Mouse (Mus musculus) splenic B cell, adult 2 months (primary cell): Measurements from ENCODE around the gene Mmrn1.
A peak's percentile ranks its signal among the peaks of the same experiment; 100 is the strongest.

Experiments
- DNase-seq: peaks from one replicate; pipeline ENCODE4 v3.0.0-alpha.2; 2011; ENCODE audit warnings: low read depth, low spot score
- H3K27me3 ChIP-seq: 2 replicates; pipeline ENCODE4 v1.6.1; 2012; ENCODE audit warnings: mild to moderate bottlenecking, low read length, moderate library complexity, mixed read lengths; ENCODE audit not compliant: control insufficient read depth, poor library complexity, insufficient read depth, severe bottlenecking
- H3K36me3 ChIP-seq: 2 replicates; pipeline ENCODE4 v1.6.1; 2012; ENCODE audit warnings: mild to moderate bottlenecking, low read length, moderate library complexity, mixed read lengths; ENCODE audit not compliant: control insufficient read depth, poor library complexity, insufficient read depth, severe bottlenecking

The Mmrn1 gene

DNA sequence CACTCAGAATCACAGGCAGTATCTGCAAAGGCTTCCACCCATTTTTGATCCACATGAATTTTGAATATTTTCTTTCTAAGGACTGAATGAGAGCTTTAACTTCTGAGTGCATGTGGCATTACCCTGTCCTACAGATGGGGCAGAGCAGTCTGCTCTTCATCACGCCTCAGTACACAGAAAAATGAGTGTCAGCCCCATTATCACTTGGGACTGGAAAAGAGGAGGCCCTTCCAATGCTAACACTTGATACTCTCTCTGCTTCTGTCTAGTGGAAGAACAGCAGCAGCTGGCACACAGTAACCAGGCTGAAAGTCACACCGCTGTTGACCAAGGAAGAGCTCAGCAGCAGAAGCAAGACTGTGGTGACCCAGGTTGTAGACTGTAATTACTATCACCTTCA, 46.0 kb downstream of the Mmrn1 start:
- no peaks in the 10 kb centered on the region for H3K27me3 ChIP-seq
- DNase-seq, result no peak
- H3K36me3 ChIP-seq, result no peaks in the 10 kb centered on the region

DNA sequence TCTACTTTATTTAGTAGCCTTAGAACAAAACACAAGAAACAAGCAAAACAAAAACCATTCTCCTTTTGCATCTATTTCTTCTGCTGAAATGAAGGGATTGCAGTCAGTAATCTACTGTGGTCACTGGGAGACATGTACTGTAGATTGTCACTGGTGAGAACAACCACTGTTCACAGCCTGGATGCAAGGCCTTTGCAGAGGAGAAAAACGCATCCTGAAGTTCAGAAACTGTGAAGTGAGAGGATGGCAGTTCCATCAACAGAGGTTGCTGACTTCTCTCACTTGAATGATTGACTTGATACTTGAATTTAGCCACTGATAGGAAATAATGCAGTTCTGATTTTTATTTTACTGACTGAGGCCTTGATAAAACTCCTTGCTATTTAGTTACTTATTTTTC, 53.8 kb downstream of the Mmrn1 start:
- DNase-seq, result no peak
- H3K36me3 ChIP-seq, result no peaks in the 10 kb centered on the region
- no peaks in the 10 kb centered on the region for H3K27me3 ChIP-seq

DNA sequence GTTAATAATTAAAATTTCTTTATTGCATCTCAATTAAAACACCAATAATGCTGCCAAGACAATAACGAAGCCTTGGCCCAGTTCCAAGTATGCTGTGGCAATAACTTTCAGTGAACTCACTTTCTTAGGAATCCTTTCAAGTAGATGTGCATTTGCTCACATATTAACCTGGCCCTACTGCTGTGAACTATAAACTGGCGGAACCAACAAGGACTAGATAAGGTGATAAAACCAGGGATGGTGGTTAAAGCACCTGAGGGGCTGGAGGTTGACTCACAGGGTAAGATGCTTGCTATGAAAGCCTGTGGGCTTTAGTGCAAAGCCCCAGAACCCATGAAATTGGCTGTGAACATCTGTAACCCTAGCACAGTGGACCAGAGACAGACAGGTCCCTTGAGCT, 54.3 kb downstream of the Mmrn1 start:
- Histone ChIP-seq H3K27me3 (no peaks in the 10 kb centered on the region), H3K36me3 (no peaks in the 10 kb centered on the region)
- no peak for DNase-seq

DNA sequence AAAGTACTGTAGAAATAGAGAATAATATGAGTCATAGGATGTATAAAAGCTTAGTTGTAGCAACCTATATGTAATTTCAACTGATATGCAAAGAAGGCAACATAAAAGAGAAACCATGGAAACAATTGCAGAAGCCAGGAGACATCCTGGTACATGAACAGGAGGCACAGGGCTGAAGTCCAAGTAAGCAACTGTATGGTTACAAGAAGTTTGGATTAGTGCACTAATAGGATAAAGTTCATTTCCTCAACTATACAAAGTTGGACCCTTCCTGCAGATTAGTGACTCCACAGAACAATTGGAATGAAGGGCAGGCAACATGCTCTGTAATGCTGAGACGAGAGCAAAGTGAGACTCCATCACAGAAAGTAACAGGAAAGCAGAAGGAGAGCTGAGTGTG, 59.6 kb downstream of the Mmrn1 start:
- Histone ChIP-seq H3K36me3 (no peaks in the 10 kb centered on the region), H3K27me3 (no peaks in the 10 kb centered on the region)
- DNase-seq, result no peak

DNA sequence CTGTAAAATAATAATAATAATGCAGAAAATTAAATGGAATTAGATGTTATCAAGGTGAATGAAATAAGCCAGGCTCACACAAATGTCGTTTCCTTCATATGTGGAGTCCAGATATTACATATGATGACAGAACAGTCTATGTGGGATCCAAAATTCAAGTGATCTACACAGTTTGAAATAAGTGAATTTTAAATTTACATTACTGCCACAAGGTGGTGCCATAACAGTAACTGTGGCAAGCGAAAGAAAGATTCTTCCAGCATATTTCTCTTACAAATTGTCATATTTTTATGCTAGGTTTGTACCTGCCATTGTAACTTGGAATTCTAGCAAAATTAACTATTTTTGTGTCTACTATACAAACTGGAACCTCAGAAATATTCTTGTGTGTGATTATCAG, 61.1 kb downstream of the Mmrn1 start:
- H3K27me3 ChIP-seq, result no peaks in the 10 kb centered on the region
- H3K36me3 ChIP-seq, result no peaks in the 10 kb centered on the region
- DNase-seq, result peak; percentile 45

DNA sequence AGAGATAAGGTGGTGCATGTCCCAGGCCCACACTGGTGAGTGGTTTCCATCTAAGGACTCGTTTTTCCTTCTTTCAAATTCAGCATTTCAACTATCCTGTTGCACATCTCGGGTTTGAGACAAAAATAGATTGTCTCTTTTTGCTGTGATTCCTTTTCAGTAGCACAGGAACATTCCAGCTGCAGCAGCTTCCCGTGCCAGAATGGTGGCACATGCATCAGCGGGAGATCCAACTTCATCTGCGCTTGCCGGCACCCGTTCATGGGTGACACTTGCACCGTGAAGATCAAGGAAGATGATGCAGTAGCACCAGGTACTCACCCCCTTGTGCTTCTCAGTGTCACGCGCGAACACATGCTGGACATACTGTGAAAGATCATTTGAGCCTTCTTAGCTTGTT, 62.1 kb downstream of the Mmrn1 start:
- Histone ChIP-seq H3K36me3 (no peaks in the 10 kb centered on the region), H3K27me3 (no peaks in the 10 kb centered on the region)
- DNase-seq, result no peak

DNA sequence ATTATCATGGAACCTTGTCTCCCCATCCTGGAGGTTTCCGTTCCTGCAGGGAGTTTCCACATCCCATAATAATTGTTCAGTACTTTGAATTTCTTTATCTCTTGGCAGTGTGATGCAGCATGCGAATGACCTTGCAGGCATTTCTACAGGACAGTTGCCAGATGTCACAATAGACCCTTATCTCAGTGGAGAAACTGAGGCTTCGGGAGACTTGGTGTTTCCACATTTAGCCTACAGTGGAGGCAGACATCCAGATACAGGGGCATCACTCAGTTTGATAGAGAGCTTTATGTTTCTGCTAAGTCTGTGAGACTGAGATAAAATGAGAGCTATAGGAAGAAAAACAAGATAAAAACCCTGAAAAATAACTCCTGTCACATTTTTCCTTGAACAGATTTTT, 63.0 kb downstream of the Mmrn1 start:
- Histone ChIP-seq H3K27me3 (no peaks in the 10 kb centered on the region), H3K36me3 (no peaks in the 10 kb centered on the region)
- no peak for DNase-seq

DNA sequence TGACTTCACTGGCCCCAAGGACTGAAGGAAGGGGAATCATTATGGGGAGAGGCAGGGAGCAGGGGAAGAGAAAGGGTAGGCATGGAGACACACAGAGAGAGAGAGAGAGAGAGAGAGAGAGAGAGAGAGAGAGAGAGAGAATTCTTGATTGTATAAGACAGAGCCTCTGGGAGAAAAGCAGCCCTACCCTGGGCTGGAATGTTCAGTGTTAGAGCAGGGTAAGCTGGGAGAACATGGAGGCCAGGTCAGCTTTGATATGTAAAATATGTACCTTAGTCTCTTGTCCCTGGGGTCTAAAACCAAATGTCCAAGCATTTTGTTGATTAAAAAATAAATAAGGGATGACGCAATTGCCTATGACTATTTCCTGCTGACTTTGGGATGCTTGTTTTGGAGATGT, 67.6 kb downstream of the Mmrn1 start:
- DNase-seq, result no peak
- Histone ChIP-seq H3K27me3 (no peaks in the 10 kb centered on the region), H3K36me3 (no peaks in the 10 kb centered on the region)

DNA sequence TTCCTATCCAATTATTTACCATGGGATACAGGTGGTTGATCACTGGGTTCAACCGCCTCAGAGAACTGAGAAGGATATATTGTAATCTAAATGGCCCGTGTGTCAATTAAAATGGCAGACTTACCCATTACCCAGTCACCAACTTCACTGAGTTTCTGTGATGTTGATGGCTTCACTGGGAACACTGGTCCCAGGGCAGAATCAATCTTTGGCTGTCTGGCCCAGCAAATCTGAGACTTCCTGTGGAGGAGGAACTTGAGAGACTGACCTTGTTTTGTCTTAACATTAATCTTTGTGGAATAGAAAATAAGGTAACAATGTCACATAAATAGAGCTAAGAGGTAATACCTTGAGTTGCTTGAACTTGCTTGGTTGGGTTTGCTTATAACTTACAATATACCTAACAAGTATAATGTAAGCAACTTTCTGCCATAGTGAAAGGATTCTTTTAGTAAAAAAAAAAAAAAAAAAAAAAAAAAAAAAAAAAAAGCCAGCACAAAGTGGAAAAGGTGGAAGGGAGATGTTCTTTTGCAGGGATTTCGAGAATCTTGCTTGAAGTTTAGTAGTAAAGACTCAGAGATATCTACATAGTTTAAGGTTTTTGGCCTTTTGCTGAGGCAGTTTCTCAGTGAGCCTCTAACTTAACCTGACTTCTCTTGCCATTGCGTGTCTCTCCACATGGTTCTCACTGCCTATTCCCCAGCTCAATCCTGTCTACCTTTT, 68.8 kb downstream of the Mmrn1 start:
- no peak for DNase-seq
- Histone ChIP-seq H3K27me3 (no peaks in the 10 kb centered on the region), H3K36me3 (no peaks in the 10 kb centered on the region)

DNA sequence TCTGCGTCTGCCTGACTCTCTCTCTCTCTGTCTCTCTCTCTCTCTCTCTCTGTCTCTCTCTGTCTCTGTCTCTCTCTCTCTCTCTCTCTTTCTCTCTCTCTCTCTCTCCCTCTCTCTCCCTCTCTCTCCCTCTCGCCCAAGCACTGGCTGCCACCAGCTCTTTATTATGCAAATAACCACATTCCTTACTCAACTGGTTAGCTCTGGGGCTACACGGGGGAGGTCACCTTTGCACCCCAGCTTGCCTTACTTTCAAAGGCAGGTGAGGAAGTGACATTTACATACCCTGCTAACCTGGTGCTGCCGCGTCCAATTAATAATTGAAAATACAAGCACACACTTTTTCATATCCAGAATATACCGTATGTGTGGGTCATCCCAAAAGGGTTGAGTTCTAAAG, 69.3 kb downstream of the Mmrn1 start:
- no peak for DNase-seq
- no peaks in the 10 kb centered on the region for H3K36me3 ChIP-seq
- H3K27me3 ChIP-seq, result no peaks in the 10 kb centered on the region

DNA sequence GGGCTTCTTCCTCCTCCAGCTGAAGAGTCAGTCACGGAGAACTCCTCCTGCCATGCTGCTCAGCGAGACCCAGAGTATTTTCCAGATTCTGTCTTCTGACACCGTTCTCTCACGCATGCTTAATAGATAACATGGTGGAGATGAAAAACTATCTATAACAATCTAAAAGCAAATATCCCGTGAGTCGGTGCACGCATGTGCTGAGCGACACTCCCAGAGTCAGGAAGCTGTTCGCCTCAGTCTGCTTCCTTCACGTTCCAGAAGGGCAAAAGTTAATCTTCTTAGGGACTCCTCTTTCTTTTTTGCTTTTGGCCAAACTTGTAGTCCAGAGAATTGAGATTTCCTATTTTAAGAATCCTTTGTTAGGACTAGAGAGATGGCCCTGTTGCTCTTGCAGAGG, 69.7 kb downstream of the Mmrn1 start:
- no peak for DNase-seq
- no peaks in the 10 kb centered on the region for H3K36me3 ChIP-seq
- no peaks in the 10 kb centered on the region for H3K27me3 ChIP-seq

DNA sequence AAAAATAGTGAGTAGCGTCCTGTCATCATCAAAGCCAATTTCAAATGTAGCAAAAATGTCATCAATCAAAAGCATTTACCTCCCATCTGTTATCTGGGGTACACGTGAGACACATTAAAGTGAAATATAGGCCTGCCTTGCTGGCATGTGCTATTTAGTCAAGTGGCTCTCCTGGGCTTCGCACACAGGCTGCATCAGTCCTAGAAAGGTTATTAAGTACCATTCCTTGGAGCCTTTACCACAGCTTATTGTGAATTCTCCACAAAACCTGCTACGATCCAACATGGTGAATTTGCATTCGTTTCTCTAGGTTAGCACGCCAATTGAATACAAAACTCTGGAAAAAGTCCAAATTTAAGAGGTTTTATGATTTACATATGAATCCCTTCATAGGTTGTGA, 70.8 kb downstream of the Mmrn1 start:
- H3K27me3 ChIP-seq, result no peaks in the 10 kb centered on the region
- no peaks in the 10 kb centered on the region for H3K36me3 ChIP-seq
- no peak for DNase-seq

DNA sequence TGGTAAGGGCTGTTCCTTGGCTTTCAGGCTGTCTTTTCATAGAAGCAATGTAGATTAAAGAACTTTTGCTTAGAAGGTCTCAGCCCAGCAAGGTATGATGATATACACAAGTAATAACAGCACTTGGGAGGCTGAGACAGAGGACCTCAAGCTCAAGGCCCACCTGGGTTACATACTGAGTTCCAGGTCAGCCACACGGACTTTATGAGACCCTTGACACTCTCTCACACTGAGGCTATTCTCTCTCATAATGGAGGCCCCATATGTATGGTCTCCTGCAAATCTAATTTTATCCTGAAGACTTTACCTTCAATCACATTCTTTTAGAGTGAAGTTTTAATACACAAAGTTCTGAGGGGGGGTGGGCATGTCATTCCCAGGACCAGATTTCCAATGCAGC, 71.6 kb downstream of the Mmrn1 start:
- no peaks in the 10 kb centered on the region for H3K36me3 ChIP-seq
- DNase-seq, result no peak
- H3K27me3 ChIP-seq, result no peaks in the 10 kb centered on the region

DNA sequence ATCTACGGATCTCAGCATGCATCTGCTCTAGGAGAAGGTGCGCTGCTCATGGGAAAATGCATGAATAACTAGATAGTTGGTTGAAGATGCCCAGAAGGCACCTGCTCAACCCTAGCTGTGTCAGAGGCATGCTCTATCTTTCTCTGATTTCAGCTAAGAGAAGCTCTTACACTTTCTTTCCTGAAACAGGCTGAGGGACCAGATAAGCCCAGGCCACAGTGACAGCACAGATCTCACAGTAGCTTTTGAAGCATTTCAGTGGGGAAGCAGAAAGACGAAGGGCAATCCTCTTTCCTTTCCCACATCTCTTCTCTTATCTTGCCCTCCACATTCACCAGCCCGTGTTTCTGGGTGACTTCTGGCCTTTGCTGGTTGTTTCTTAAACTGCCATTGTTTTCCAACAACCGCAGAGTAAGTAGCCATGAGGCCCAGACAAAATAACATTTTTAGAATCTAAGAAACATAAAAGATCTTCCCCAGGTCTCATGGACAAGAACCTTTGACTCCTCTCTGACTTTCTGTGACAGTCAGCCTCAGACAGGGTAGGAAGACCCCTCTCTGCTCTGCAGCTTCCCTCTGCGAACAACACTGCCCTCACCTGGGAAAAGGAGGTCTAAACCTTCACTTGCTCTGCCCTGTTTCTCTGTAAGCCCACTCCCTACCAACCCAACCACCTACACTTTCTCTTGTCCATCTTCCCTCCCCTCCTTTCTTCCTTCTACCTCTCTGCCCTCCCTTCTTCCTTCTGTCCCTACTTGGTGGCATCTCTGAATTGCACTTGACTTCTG, 76.4 kb downstream of the Mmrn1 start:
- Histone ChIP-seq H3K27me3 (no peaks in the 10 kb centered on the region), H3K36me3 (no peaks in the 10 kb centered on the region)
- DNase-seq, result no peak

DNA sequence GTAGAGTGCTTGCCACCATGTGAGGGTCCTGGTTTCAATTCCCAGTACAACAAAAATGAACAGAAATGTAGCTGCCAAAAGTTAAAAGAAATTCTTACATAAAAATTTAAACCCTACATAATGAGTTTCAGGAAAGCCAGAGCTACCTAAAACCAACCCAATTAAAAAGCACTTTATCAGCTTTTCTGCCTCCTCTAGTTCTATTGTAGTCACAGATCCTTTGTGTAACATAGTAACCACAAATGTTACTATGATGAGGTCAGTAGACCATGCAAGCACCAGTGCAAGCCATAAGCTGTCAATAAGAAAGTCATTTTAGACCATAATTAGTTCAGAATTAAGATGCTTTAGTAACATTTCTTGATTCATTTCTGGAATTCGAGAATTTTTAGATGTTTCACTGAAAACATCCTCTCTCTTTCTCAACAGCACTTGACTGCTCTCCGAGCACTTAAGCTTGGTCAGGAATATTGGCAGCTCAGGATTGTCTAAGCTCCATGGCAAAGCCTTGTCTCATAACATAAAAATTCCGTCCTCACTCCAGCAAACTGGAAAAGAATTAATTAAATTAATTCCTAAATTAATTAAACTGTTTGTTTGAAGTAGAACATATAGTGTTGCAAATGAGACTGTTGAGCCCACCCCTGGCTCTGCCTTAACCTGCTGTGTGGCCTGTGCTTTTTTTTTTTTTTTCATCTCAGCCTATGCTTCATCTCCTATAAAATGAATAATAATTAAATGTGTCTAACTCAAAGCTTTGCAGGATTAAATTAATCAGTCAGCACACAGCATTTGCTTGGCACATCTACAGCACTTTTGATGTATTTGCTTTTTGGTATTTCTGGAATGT, 79.4 kb downstream of the Mmrn1 start:
- no peak for DNase-seq
- Histone ChIP-seq H3K27me3 (no peaks in the 10 kb centered on the region), H3K36me3 (no peaks in the 10 kb centered on the region)
